Mouse (Mus musculus): ENCODE measurements around the gene Fbxw5. TPM values are rescaled to one million over a fixed set of nuclear protein-coding genes. Genes with fewer than 3 reads are reported as not detected.

Fbxw5 gene
- polyA plus RNA-seq, 1 experiment from 2014 or later = 151 TPM

DNA sequence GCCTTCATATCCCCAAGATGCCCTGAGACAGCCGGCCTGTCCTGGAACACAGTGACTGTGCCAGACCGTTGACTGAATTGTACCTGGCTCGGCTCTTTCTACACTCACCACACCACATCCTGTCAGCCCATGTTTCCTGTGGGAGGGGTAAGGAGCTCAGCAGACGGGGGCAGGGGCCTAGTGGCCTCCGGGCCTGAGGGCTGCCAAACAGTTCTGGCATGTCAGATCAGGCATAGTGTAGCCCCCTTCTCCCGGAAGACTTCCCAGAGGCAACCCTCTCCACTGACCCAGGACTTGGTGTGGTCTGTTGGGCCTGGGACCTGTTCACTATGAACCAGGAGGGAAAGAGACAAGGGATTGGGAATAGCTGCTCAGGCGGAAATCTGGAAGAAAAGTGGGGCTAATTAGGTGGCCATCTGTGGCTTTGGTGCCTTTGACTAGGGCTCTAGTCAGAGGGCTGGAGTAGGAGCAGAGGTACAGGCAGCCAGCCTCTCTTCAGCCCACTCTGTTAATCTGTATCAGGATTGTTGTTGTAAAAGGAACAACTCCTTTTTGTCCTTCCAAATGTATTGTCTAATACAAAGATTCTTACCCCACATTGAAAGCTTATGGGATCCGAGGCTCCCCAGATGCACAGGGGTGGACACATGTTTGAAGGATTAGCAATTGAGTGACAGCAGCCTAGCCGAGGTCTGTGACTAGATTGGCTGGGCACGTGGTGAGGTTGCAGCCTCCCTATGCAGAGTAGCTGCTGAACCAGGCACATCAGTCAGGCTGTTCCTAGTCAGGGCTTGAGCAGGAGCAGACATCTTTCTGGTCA is 34.5 kb upstream of the Fbxw5 start:
- peaks cover 10% of the 10 kb centered on the region for H3K4me1 ChIP-seq
- ATAC-seq (replicated peaks) = no peak
- no peak overlapping the region for H3K4me2 ChIP-seq
- H3K9ac ChIP-seq = no peak overlapping the region
- H3K4me3 ChIP-seq = no peak overlapping the region
- WGBS = 34% methylated on average over 10 of the region's 10 CpGs
- H3K27me3 ChIP-seq (replicated peaks) = no peaks in the 10 kb centered on the region
- H3K27ac ChIP-seq = peak overlapping the region; percentile 19
- no peaks in the 10 kb centered on the region for H3K36me3 ChIP-seq (replicated peaks)
- H3K9me3 ChIP-seq = no peaks in the 10 kb centered on the region

DNA sequence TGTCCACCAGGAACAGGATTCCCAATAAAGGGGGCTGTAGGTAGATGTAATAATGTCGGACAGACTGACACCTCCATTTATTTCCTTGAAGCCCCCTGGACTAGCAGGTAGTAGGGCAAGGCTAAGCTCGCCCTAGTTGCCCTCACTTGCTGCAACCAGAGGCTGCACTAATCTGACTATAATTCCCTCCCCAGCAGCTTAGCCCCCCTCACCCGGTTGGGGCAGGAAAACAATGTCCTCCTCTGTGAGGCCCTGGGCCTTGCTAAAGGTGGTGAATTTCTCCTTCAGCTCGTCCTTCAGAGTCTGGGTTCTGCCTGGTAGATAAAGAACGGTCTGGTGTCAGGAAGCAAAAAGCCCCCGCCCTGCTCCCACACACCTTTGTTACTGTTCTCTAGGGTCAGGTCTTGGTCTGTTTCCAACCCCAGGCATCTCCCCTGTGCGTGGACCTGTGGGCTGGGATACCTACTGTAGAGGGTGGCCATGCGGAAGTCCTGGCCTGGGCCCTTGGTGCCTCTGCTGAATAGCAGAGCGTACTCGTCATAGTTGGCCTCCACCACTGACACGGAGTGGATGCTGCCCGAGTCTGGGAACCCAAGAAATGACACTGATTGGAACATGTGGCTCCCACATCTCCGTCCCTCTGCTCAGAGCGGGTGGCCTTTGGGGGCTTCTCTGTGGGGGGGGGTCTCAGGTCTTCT is 32.8 kb upstream of the Fbxw5 start:
- H3K4me1 ChIP-seq = 0 out of 2 replicates have a peak, but pooled peaks cover 3% of the 10 kb centered on the region
- H3K27ac ChIP-seq = no peak overlapping the region
- no peaks in the 10 kb centered on the region for H3K27me3 ChIP-seq (replicated peaks)
- H3K9ac ChIP-seq = no peak overlapping the region
- H3K36me3 ChIP-seq (replicated peaks) = no peaks in the 10 kb centered on the region
- WGBS = 77% methylated on average over 14 of the region's 14 CpGs
- H3K9me3 ChIP-seq = no peaks in the 10 kb centered on the region
- no peak for ATAC-seq (replicated peaks)
- H3K4me2 ChIP-seq = no peak overlapping the region
- H3K4me3 ChIP-seq = no peak overlapping the region

DNA sequence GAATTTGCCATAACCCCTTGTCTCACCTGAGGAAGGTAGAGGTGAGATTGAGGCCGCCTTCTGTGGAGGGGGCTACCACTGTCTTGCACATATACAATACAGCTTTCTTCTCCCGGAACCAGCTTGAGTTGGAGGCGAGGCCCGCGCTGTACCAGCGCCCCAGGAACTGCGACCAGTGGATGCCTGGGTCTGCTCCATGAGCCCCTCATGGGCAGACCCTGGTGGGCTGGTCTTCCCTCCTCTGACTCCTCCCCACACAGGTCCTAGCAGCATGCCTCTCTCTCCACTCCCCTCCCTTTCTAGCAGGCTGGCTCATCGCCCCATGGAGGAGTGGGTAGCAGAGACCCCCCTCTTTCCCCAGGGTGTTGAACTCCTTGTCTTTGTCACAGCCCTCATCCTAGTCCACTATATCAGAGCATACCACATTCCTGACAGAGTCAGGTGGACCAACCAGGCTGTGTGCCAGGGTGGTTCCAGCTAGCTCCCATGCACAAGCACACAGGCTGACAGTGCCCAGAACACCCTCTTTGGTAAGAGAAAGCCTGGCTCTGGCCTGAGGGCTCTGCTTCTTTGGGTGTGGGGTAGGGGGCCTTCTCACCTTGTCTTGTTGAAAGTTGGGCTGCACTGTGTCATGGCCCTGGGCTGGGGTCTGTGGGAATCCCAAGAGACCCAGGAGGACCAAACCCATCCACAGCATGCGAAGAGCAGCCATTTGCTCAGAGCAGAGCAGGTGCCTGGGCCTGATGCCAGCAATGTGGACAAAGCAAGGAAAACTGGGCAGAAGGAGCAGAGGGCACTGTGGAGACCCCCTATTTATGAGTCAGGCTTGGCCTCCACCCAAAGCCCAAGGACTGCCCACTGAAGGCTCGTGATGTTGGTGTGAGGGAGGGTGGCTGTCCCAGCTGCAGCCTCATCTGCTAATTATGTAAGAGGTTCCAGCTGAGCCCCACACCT is 31.3 kb upstream of the Fbxw5 start:
- no peaks in the 10 kb centered on the region for H3K27me3 ChIP-seq (replicated peaks)
- H3K4me2 ChIP-seq = no peak overlapping the region
- H3K9ac ChIP-seq = no peak overlapping the region
- peak; percentile 28; the same call in 1 of the 2 replicates for ATAC-seq (replicated peaks)
- WGBS = 71% methylated on average over 10 of the region's 10 CpGs
- H3K36me3 ChIP-seq (replicated peaks) = no peaks in the 10 kb centered on the region
- 0 out of 2 replicates have a peak overlapping the region, but pooled peaks have one; percentile 18 for H3K27ac ChIP-seq
- H3K4me1 ChIP-seq = 0 out of 2 replicates have a peak, but pooled peaks cover 3% of the 10 kb centered on the region
- H3K4me3 ChIP-seq = no peak overlapping the region
- no peaks in the 10 kb centered on the region for H3K9me3 ChIP-seq

DNA sequence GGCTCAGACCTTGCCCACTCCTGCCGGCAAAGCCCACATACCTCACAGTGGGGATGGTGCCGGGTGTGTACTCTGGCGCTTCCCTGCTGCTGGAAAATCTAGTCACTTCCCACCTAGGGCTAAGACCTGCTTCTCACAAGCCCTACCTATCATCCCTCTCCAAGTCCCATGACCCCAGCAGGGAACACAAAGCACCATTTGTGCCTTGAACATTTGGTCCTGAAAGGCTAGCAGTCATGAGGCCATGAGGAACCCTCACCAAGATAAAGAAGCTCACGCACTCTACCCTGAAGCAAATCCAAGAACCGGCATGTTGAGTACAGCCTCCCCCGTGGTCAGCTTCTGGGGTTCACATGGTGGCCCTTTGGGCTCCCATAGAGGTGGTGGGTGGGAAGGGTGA is 30.6 kb upstream of the Fbxw5 start, which contains the start of gene Ptgds:
Gene Ptgds (minus strand): TSS at position 78 of the 400 bp plus-strand sequence.
- ATAC-seq (replicated peaks) = no peak
- H3K27ac ChIP-seq = 0 out of 2 replicates have a peak within 1 kb of the TSS, but pooled peaks have one; percentile 18
- no peaks in the 10 kb centered on the region for H3K36me3 ChIP-seq (replicated peaks)
- no peak within 1 kb of the TSS for H3K4me2 ChIP-seq
- no peaks in the 10 kb centered on the region for H3K27me3 ChIP-seq (replicated peaks)
- H3K9ac ChIP-seq = no peak within 1 kb of the TSS
- no peaks in the 10 kb centered on the region for H3K9me3 ChIP-seq
- H3K4me3 ChIP-seq = no peak within 1 kb of the TSS
- 0 out of 2 replicates have a peak, but pooled peaks cover 3% of the 10 kb centered on the region for H3K4me1 ChIP-seq
- 73% methylated on average over 6 of the region's 6 CpGs for WGBS

DNA sequence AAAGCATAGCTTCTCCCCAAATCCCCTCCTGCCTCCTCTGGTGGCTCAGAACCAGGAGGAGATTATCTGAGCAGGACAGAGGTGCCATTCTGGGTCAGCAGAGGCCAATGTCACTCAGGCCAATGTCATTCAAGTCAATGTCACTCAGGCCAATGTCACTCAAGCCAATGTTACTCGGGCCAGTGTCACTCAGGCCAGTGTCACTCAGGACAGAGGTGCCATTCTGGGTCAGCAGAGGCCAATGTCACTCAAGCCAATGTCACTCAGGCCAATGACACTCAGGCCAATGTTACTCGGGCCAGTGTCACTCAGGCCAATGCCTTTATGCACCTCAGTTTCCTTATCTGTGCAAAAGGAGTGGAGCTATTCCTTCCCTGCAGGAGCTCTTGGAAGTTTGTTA is 28.0 kb upstream of the Fbxw5 start:
- Histone ChIP-seq H3K4me2 (no peak overlapping the region), H3K27me3 (replicated peaks) (no peaks in the 10 kb centered on the region), H3K27ac (no peak overlapping the region), H3K9me3 (no peaks in the 10 kb centered on the region), H3K4me3 (no peak overlapping the region), H3K4me1 (no peaks in the 10 kb centered on the region), H3K9ac (no peak overlapping the region), H3K36me3 (replicated peaks) (no peaks in the 10 kb centered on the region)
- 75% methylated on average over 2 of the region's 2 CpGs for WGBS
- no peak for ATAC-seq (replicated peaks)

DNA sequence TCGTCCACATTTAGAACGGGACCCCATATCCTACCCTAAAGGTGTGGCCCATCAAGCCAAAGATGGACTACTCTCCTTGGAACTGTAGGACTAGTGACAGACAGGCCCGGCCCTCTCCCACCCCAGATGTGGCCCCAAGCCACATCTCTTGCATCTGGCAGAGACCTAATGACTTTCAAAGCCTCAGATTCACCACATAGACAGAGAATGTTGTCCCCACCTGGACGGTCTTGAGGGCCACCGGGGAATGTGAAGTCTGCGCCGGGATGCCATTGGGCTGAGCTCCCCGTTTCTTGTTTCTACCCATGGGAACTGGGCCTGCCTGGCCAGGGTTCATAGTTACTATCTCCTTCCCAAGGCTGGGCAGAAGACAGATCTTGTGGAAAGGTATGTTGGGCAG is 23.0 kb upstream of the Fbxw5 start:
- ATAC-seq (replicated peaks) = no peak
- H3K4me3 ChIP-seq = no peak overlapping the region
- H3K36me3 ChIP-seq (replicated peaks) = no peaks in the 10 kb centered on the region
- no peaks in the 10 kb centered on the region for H3K9me3 ChIP-seq
- H3K4me1 ChIP-seq = no peaks in the 10 kb centered on the region
- no peak overlapping the region for H3K9ac ChIP-seq
- H3K27ac ChIP-seq = no peak overlapping the region
- H3K4me2 ChIP-seq = no peak overlapping the region
- 86% methylated on average over 8 of the region's 8 CpGs for WGBS
- no peaks in the 10 kb centered on the region for H3K27me3 ChIP-seq (replicated peaks)

DNA sequence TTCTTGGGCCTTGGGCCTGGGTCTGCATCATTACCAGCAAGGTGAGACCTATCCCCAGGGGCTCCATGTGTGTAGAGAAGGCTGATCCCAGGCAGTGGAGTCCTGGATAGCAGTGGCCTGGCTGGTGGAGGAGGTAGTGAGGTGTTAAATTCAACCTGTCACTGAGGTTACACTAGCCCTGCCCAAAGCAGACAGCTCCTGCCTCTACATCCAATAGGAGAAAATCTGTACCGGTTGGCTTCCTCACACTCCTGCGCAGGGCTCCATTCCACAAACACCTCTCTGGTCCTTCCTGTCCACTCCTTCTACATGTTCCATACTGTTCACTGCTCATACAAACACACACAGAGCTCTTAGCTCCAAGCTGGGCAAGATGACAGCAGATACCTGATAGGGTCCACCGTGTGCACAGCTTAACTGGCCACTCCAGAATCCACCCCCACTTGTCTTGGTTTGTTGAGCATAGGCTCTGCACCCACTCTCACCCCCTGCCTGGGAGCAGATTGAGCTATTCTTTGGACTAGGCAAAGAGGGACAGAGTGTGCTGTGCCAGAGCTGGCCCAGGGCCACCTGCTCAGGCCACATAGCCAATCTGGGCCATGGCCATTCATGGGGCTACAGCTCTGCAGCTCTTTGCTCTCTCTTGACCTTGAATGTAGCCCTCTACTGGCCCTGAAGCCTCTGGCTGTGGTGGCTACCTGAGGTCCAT is 22.4 kb upstream of the Fbxw5 start:
- no peak for ATAC-seq (replicated peaks)
- H3K27ac ChIP-seq = no peak overlapping the region
- no peak overlapping the region for H3K4me2 ChIP-seq
- H3K9me3 ChIP-seq = no peaks in the 10 kb centered on the region
- 84% methylated on average over 3 of the region's 3 CpGs for WGBS
- H3K4me3 ChIP-seq = no peak overlapping the region
- no peak overlapping the region for H3K9ac ChIP-seq
- no peaks in the 10 kb centered on the region for H3K27me3 ChIP-seq (replicated peaks)
- H3K4me1 ChIP-seq = no peaks in the 10 kb centered on the region
- no peaks in the 10 kb centered on the region for H3K36me3 ChIP-seq (replicated peaks)

DNA sequence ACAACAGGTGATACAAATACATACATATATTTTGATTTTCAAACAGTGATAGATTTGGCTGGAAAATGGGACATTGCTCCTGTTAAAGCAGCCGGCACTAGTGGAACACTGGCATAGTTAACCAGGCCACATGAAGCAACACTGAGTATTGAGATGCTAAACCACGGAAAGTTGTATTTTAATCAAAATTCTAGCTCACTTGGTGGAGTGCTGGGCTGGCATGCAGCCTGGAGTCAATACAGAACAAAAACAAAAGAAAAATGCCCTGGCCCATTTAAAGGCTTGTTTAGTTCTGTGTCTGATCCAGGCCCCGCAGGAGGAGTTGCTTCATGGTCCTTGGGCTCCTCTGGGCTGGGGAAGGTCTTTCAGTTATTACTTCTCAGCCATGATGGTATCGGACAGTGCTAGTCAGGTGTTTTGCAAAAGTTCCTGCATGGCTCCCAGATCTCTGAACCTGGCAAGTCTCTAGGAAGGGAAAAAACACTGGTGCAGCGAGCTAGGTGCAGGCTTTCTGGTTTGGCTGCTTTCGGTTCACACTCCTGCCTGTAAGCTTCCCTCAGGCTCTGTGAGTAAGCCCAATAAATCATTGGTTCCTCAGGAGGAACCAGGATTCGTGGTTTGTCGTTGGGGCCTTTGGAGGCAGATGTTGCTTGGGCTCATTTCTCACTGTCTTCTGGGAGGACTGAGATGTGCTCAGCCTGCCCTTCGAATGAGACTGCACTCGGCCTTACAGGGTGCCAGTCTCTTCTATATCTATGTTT is 20.8 kb upstream of the Fbxw5 start:
- H3K27ac ChIP-seq = no peak overlapping the region
- no peaks in the 10 kb centered on the region for H3K36me3 ChIP-seq (replicated peaks)
- H3K9ac ChIP-seq = no peak overlapping the region
- no peaks in the 10 kb centered on the region for H3K27me3 ChIP-seq (replicated peaks)
- no peak for ATAC-seq (replicated peaks)
- WGBS = 69% methylated on average over 10 of the region's 10 CpGs
- H3K4me3 ChIP-seq = no peak overlapping the region
- H3K4me2 ChIP-seq = no peak overlapping the region
- no peaks in the 10 kb centered on the region for H3K4me1 ChIP-seq
- H3K9me3 ChIP-seq = no peaks in the 10 kb centered on the region

DNA sequence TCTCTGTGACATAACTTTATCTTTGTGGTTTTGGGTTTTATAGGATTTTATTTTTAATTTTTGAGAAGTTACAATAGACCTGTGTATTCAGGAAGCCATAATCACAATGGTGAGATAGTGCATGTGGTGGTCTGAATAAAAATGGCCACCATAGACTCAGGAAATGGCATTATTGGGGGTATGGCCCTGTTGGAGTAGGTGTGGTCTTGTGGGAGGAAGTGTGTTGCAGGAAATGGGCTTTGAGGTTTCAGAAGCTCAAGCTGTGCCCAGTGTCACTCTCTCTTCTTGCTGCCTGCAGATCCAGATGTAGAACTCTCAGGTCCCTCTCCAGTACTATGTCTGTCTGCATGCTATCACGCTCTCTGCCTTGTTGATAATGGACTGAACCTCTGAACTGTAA is 20.0 kb upstream of the Fbxw5 start:
- 93% methylated on average over 1 of the region's 1 CpGs for WGBS

DNA sequence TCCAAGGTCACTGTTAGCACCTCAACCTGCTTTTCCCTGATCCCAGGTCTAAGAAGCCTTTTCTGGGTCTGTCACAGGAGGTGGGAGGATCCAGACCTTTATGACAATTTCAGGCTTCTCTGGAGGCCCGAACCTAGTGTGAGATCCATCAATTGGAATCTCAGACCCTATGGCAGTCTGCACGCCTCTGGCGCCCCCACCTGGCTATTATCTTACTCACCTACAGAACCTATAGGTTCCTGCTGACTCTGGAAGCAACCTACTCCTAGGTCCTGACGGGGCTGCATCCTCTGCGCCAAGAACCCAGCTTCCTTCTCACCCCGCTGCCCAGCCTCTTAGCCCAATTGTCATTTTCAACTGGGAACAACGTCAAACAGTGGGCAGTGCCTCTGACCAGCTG is 17.6 kb upstream of the Fbxw5 start:
- Histone ChIP-seq H3K4me2 (no peak overlapping the region), H3K27me3 (replicated peaks) (no peaks in the 10 kb centered on the region), H3K9me3 (no peaks in the 10 kb centered on the region), H3K9ac (no peak overlapping the region), H3K36me3 (replicated peaks) (no peaks in the 10 kb centered on the region), H3K4me3 (no peak overlapping the region), H3K27ac (no peak overlapping the region), H3K4me1 (no peaks in the 10 kb centered on the region)
- no peak for ATAC-seq (replicated peaks)
- 33% methylated on average over 7 of the region's 7 CpGs for WGBS

More for the DNA sequence above, 20.0 kb upstream of the Fbxw5 start:
- no peaks in the 10 kb centered on the region for H3K27me3 ChIP-seq (replicated peaks)
- H3K9ac ChIP-seq = no peak overlapping the region
- ATAC-seq (replicated peaks) = no peak
- H3K4me1 ChIP-seq = no peaks in the 10 kb centered on the region
- H3K27ac ChIP-seq = no peak overlapping the region
- no peak overlapping the region for H3K4me2 ChIP-seq
- no peak overlapping the region for H3K4me3 ChIP-seq
- H3K9me3 ChIP-seq = no peaks in the 10 kb centered on the region
- no peaks in the 10 kb centered on the region for H3K36me3 ChIP-seq (replicated peaks)
